Mouse (Mus musculus) lung, embryonic 14.5 days (tissue): ENCODE measurements at regions not wholly inside any gene's neighbourhood (a gene's known extent, or its start where the extent isn't known, plus 50 kb on each side); places are given as distances from the start of the nearest gene placed in this dataset.

Experiments used
- ATAC-seq: fragments of 200-750 bp; cut with Nextera tagmentation; 2 replicates; pipeline ENCODE4 v1.8.0; 2017; ENCODE audit warnings: mild to moderate bottlenecking, moderate TSS enrichment, moderate library complexity; ENCODE audit not compliant: insufficient read depth
- DNase-seq: peaks from one replicate; pipeline ENCODE4 v3.0.0-alpha.2; 2015
- H3K27ac ChIP-seq: fragments of 300-500 bp; sonication (generic); 2 replicates; pipeline ENCODE4 v1.5.1; 2014; ENCODE audit warnings: low read depth, mild to moderate bottlenecking, moderate library complexity
- H3K27me3 ChIP-seq: fragments of 300-500 bp; sonication (generic); 2 replicates; pipeline ENCODE4 v1.6.1; 2014; ENCODE audit warnings: low read length, control low read depth; ENCODE audit not compliant: insufficient read depth
- H3K36me3 ChIP-seq: fragments of 300-500 bp; sonication (generic); 2 replicates; pipeline ENCODE4 v1.6.1; 2014; ENCODE audit warnings: control low read depth; ENCODE audit not compliant: insufficient read depth
- H3K4me1 ChIP-seq: fragments of 300-500 bp; sonication (generic); 2 replicates; pipeline ENCODE4 v1.6.1; 2014; ENCODE audit warnings: antibody characterized with exemption, control low read depth; ENCODE audit not compliant: insufficient read depth
- H3K4me2 ChIP-seq: fragments of 300-500 bp; sonication (generic); 2 replicates; pipeline ENCODE4 v1.6.1; 2014; ENCODE audit warnings: mild to moderate bottlenecking
- H3K4me3 ChIP-seq: fragments of 300-500 bp; sonication (generic); 2 replicates; pipeline ENCODE4 v1.5.1; 2014; ENCODE audit warnings: low read depth, low read length
- H3K9ac ChIP-seq: fragments of 300-500 bp; sonication (generic); 2 replicates; pipeline ENCODE4 v1.6.1; 2014
- H3K9me3 ChIP-seq: fragments of 300-500 bp; sonication (generic); 2 replicates; pipeline ENCODE4 v1.6.1; 2016; ENCODE audit warnings: low read depth, low read length, control low read depth
- CTCF ChIP-seq: IDR thresholded peaks from 2 replicates; pipeline ENCODE4 v1.5.1; 2016; ENCODE audit warnings: antibody characterized with exemption, low read depth
- WGBS: fragments of 180-500 bp; shearing (Covaris S2); extraction: QIAGEN DNeasy Blood & Tissue Kit; methylation state at CpG from one replicate; pipeline ENCODE4 v1.1.7; 2014; 5-methylcytosine and 5-hydroxymethylcytosine counted together

GRCm38 (mm10) chr4:80306528-80306927 lies 527.4 kb upstream of the Tyrp1 start:
- H3K36me3 ChIP-seq = no peaks in the 10 kb centered on the region
- no peak overlapping the region for H3K4me2 ChIP-seq
- H3K4me1 ChIP-seq = no peaks in the 10 kb centered on the region
- no peak for TF ChIP-seq CTCF
- ATAC-seq = no peak
- no peak overlapping the region for H3K9ac ChIP-seq
- no peak overlapping the region for H3K4me3 ChIP-seq
- H3K27me3 ChIP-seq = no peaks in the 10 kb centered on the region
- H3K9me3 ChIP-seq = no peaks in the 10 kb centered on the region
- WGBS = 32% methylated on average over 1 of the region's 1 CpGs
- no peak for DNase-seq
- H3K27ac ChIP-seq = no peak overlapping the region

- ATAC-seq = no peak
These were observed 523.3 kb upstream of the Tyrp1 start for GRCm38 (mm10) chr4:80310620-80311019.

DNA sequence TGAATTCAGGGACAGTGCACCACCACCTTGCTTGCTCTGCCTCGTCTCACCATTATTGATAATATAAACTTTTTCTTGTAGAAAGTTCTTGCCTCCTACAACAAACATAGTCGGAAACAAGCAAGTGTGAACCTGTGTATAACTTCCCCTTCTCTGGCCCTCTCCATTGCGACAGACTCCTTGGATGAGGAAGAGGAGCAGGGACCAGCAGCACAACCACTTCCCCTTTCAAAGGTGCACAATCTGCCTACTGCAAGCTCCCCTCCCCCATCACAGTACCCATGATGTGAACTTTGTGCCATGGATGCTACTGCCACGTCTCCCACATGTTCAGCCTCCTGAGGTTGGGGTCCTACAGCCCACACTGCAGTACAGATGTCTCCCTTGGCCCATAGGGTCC lies 522.8 kb upstream of the Tyrp1 start:
- H3K4me2 ChIP-seq = no peak overlapping the region
- H3K27me3 ChIP-seq = no peaks in the 10 kb centered on the region
- no peak overlapping the region for H3K27ac ChIP-seq
- no peaks in the 10 kb centered on the region for H3K36me3 ChIP-seq
- H3K9me3 ChIP-seq = no peaks in the 10 kb centered on the region
- DNase-seq = peak; percentile 1
- no peak overlapping the region for H3K9ac ChIP-seq
- WGBS = 72% methylated on average over 4 of the region's 4 CpGs
- no peak overlapping the region for H3K4me3 ChIP-seq
- H3K4me1 ChIP-seq = no peaks in the 10 kb centered on the region
- TF ChIP-seq CTCF = no peak
- no peak for ATAC-seq

More at GRCm38 (mm10) chr4:80310620-80311019, 523.3 kb upstream of the Tyrp1 start:
- Histone ChIP-seq H3K9ac (no peak overlapping the region), H3K27me3 (no peaks in the 10 kb centered on the region), H3K9me3 (no peaks in the 10 kb centered on the region), H3K27ac (no peak overlapping the region), H3K4me2 (no peak overlapping the region), H3K36me3 (no peaks in the 10 kb centered on the region), H3K4me3 (no peak overlapping the region), H3K4me1 (no peaks in the 10 kb centered on the region)
- TF ChIP-seq CTCF = no peak
- WGBS = 54% methylated on average over 3 of the region's 3 CpGs
- DNase-seq = no peak
